Mouse (Mus musculus) 3134 (cell line): ENCODE results near the gene Fam243.

Experiments used
- DNase-seq: peaks from one replicate; pipeline ENCODE4 v3.0.0-alpha.2; 2011; ENCODE audit warnings: low spot score; ENCODE audit not compliant: insufficient read length; ENCODE audit errors: extremely low read depth

Fam243 gene

DNA sequence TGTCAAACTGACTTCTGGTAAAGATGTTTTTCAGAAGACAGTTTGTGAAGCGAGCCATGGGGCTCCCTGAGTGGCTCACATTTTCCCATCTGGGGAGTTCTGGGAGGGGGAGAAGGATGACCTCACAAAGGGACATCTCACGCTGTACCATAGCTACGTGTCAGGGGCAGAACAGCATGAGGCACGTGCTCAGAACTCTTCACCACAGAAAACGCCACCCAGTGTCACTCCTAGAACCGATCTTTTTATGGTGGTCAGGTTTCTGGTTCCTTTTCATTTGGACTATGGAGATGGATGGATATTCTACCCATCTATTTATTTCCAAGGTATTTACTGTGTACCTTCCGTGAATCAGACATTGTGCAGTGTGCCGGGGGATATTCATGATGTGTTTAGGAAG, at the start of gene Fam243:
TSS of gene Fam243 (minus strand) at position 101 of the 400 bp plus-strand sequence.
- DNase-seq: no peak

DNA sequence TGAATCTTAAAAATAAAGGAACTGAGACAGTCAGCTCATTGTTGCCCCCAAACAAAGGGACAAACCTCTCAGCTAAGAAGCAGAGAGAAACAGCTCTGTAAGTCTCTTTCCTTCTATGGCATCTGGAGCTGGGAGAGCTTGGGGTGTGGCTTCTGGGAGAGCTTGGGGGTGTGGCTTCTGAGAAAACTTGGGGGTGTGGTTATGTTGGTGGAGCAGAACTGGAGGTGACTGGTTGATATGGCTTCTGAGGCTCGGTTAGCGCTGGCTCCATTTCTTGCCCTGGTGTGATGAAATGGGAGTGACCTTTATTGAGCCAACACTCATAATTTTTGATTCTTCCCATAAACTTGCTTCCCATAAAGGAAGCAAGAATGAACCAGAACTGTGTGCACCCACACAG, 48.0 kb upstream of the Fam243 start:
- peak; percentile 32 for DNase-seq

- no peak for DNase-seq
Observed at GRCm38 (mm10) chr16:92365477-92365876, 44.2 kb upstream of the Fam243 start.

DNA sequence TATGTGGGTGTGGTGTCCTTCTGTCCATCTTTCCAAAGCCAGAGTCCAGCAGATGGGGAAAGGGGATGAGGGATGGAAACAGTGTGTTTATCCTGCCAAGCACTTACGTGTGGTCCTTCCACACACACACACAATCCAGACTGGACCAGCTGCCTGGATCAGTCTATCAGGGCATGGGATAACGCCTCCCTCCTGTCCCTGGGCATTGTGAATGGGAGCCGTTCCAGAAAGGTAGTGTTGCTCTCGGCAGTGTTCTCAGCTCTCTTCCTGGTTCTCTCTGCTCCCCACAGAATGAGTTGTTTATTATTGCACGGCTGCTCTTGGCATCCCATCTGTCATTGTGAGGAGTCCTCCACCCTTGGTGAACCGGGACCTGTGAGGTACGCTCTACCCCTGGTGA, 39.5 kb upstream of the Fam243 start:
- DNase-seq: no peak

GRCm38 (mm10) chr16:92359229-92359628, 38.0 kb upstream of the Fam243 start, which contains the start of gene Kcne1:
TSS of gene Kcne1 (minus strand) at chr16:92359468.
- no peak for DNase-seq

- no peak for DNase-seq
Observed at GRCm38 (mm10) chr16:92358734-92359133, 37.5 kb upstream of the Fam243 start.

DNA sequence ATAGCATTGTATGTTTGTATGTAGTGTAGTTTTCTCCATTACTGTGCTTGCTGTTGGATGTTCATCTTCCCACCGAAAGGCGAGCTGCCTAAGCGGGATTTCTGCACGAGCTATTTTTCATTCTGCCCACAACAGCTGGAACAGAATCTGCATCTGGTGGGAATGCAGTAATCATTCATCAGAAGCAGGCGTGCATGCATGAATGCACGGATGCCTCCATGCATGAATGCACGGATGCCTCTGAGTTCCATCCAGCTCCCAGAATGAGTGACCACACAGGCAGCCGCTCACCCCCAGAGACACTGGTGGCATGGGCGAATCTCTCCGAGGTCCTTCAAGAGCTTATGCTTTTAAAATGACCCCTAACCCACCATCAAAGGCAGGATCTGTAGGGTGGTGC, 36.3 kb upstream of the Fam243 start:
- no peak for DNase-seq

- no peak for DNase-seq
Observed at GRCm38 (mm10) chr16:92357023-92357422, 35.8 kb upstream of the Fam243 start.

GRCm38 (mm10) chr16:92355982-92356381, 34.7 kb upstream of the Fam243 start:
- DNase-seq: no peak

DNA sequence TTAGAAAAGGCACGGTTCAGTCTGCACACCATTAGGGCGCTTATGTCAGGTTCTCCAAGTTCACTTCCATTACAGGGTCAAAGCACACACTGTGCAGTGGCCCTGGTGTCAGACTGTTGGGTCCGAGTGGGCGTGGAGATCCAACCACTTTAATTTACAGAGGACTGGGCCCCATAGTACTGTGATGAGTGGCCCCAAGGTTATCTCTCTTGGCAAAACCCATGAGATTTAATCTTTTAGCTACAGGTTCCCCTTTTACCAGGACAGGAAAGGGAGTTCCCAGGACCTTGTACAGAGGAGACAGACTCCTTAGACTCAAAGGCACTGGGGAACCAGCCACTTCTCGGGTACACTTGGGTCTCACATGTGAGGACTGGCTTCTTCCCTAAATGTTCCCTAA, 34.1 kb upstream of the Fam243 start:
- DNase-seq: no peak

DNA sequence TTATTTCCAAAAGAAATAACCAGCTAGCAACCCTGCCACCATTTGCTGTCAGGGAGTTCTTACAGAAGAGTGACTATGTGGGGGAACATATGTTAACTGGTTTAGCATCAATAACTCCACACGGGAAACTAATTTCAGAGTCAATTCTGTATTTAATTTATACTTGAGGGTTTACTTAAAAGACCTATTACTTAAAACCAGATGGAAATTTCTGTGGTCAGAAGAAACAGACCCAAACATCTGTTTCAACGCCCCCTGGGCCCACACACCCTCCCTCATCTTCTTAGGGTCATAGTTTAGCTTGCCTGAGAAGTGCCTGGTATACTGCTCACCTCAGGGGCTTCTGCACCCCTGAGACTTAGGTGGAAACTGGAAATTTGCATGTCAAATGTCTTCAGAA, 32.7 kb upstream of the Fam243 start:
- DNase-seq: no peak

- no peak for DNase-seq
Observed at GRCm38 (mm10) chr16:92353295-92353694, 32.1 kb upstream of the Fam243 start.

DNA sequence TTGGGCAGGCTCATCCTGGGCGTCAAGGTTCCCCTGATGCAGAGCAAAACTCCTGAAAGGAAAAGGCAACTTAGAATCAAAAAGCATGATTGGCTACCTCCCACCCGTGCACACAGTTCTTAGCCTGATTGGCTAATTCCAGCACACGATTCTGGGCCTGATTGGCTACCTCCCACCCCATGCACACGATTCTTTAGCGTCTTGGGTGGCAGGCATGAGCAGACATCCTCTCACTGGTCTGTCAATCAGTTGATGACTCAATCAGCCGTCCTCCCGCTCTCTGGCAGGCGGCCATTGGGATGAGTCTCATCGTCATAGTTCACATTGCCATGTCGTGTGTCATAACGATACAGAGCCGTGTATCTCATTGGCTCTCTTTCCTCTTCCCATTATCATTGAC, 27.7 kb upstream of the Fam243 start:
- DNase-seq: peak; percentile 21

DNA sequence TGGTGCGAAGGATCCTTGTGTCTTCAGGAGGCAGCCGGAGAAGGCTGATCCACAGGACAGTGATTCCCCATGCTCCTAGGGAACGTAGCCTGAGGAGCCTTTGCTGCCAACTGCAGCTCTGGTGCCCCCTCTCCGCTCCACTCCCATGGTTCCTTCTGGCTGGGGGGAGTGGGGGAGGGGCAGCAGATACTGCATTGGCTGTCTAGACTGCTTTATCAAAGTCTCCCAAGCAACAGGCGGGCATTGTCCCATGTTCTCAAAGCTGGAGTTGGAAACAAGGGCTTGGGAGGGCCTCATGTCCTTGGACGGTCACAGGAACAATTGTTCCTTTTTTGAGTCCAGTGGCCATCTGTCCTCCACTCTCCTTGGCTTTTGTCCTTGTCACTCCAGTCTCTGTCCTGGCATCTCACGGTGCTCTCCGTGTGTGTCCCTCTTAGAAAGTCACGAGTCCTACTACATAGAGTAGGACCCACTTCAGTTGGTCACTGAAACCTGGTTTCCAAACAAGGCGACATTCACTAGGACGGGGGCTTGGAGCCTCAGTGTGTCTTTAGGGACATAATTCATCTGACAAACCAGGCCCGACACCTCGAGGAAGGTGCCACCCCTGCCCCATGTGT, 25.2 kb upstream of the Fam243 start:
- no peak for DNase-seq

GRCm38 (mm10) chr16:92345177-92345576, 23.9 kb upstream of the Fam243 start:
- no peak for DNase-seq

GRCm38 (mm10) chr16:92340612-92341511, 19.6 kb upstream of the Fam243 start:
- no peak for DNase-seq

- DNase-seq: no peak
Observed at GRCm38 (mm10) chr16:92336280-92336679, 15.0 kb upstream of the Fam243 start.

- DNase-seq: no peak
Observed at GRCm38 (mm10) chr16:92334600-92334999, 13.4 kb upstream of the Fam243 start.

GRCm38 (mm10) chr16:92330966-92331365, 9.7 kb upstream of the Fam243 start:
- DNase-seq: no peak

DNA sequence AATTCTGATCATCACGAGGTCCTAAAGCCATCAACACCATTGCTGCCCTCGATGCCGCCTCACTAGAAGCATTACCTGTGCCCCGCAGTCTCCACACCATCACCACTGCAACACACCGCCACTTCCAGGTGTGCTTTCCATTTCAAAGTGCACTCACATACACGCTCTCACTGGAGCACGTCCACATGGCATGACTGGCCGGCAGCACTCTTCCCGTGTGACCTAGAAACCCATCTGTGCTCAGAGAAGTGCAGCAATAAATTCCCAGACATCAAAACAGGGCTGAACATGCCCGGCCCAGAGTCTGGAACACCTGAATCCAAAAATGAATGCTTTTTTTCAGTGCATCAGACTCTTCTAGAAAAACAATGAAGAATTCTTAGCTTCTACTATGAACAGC, 6.7 kb upstream of the Fam243 start:
- DNase-seq: no peak

- DNase-seq: no peak
Observed at GRCm38 (mm10) chr16:92325062-92325406, 3.8 kb upstream of the Fam243 start.
